In genomic region chr1:191821326-191822091, GRCm38 (mm10) we compare ENCODE assay signal across 1 mouse cellular context.
TF ChIP-seq lines count a peak whose summit lies in the region.

Gene Nek2, plus strand, starts transcription at chr1:191821444.

TF ChIP-seq in MEL, 35 proteins besides CTCF, POLR2A, EP300 and RAD21 (continued from another document):
- TF ChIP-seq USF2 (IDR thresholded peaks at IDR 0.05; ENCODE audit: borderline replicate concordance in 1 of 2, insufficient read depth in 1 of 2, low read depth in 1 of 2, low read length in 2 of 2) (peak; percentile 46 to 75; a peak in 3 of 4 replicates), MYB (IDR thresholded peaks at IDR 0.05; ENCODE audit: low read depth, low read length) (peak; percentile 80), TCF12 (IDR thresholded peaks at IDR 0.05; ENCODE audit: low read depth, low read length) (no peak; the same call in 1 of the 2 replicates)
